Mouse (Mus musculus) limb, embryonic 14.5 days (tissue): ENCODE data around the gene Ptprg. TPM values are rescaled to one million over a fixed set of nuclear protein-coding genes. Genes with fewer than 3 reads are reported as not detected.

ENCODE experiments used
- ATAC-seq: fragments of 200-750 bp; cut with Nextera tagmentation; 2 replicates; pipeline ENCODE4 v1.8.0; 2017; ENCODE audit warnings: low read depth, moderate number of reproducible peaks, moderate TSS enrichment; ENCODE audit not compliant: low FRiP score
- DNase-seq: peaks from one replicate; pipeline ENCODE4 v3.0.0-alpha.2; 2015; ENCODE audit warnings: low spot score
- H3K27ac ChIP-seq: fragments of 300-500 bp; sonication (generic); replicated peaks from 2 replicates; pipeline ENCODE4 v1.5.1; 2014; ENCODE audit warnings: low read depth, mild to moderate bottlenecking, low read length, moderate library complexity, mixed read lengths
- H3K27me3 ChIP-seq: fragments of 300-500 bp; sonication (generic); 2 replicates; pipeline ENCODE4 v1.6.1; 2014; ENCODE audit warnings: low read length, mixed read lengths; ENCODE audit not compliant: control insufficient read depth, insufficient read depth
- H3K36me3 ChIP-seq: fragments of 300-500 bp; sonication (generic); 2 replicates; pipeline ENCODE4 v1.6.1; 2014; ENCODE audit warnings: mild to moderate bottlenecking, low read length, moderate library complexity, mixed read lengths; ENCODE audit not compliant: control insufficient read depth, insufficient read depth
- H3K4me1 ChIP-seq: fragments of 300-500 bp; sonication (generic); 2 replicates; pipeline ENCODE4 v1.6.1; 2014; ENCODE audit warnings: antibody characterized with exemption, low read length, mixed read lengths; ENCODE audit not compliant: control insufficient read depth, insufficient read depth
- H3K4me2 ChIP-seq: fragments of 300-500 bp; sonication (generic); replicated peaks from 2 replicates; pipeline ENCODE4 v1.6.1; 2014; ENCODE audit warnings: low read depth, mild to moderate bottlenecking, low read length, moderate library complexity; ENCODE audit not compliant: severe bottlenecking
- H3K4me3 ChIP-seq: fragments of 300-500 bp; sonication (generic); replicated peaks from 2 replicates; pipeline ENCODE4 v1.5.1; 2014; ENCODE audit warnings: low read length
- H3K9ac ChIP-seq: fragments of 300-500 bp; sonication (generic); 2 replicates; pipeline ENCODE4 v1.6.1; 2014; ENCODE audit warnings: mild to moderate bottlenecking, low read depth, low read length, moderate library complexity; ENCODE audit not compliant: severe bottlenecking
- H3K9me3 ChIP-seq: fragments of 300-500 bp; sonication (generic); 2 replicates; pipeline ENCODE4 v1.6.1; 2016; ENCODE audit warnings: low read length; ENCODE audit not compliant: control insufficient read depth
- POLR2A ChIP-seq: fragments of 200-500 bp; IDR thresholded peaks from 2 replicates; pipeline ENCODE4 v1.8.0; 2012; ENCODE audit warnings: inconsistent platforms, mild to moderate bottlenecking, moderate library complexity, borderline replicate concordance; ENCODE audit not compliant: insufficient read depth, insufficient read length; ENCODE audit errors: extremely low read depth
- WGBS: fragments of 180-500 bp; shearing (Covaris S2); extraction: QIAGEN DNeasy Blood & Tissue Kit; methylation state at CpG from one replicate; pipeline ENCODE4 v1.1.7; 2014; 5-methylcytosine and 5-hydroxymethylcytosine counted together
- polyA plus RNA-seq, 2 experiments: library from polyadenylated mRNA; depleted of rRNA in 1 of 2; stranded (reverse) in 1 of 2; unstranded in 1 of 2; fragments of >200 nt; fragmentation: Nextera tagmentation in 1 of 2; extraction: Ambion mirVana in 1 of 2; gene quantifications; 2 replicates each; pipeline versions ENCODE4 v1.2.1 to v1.2.3; 2012 to 2014

Ptprg gene
- polyA plus RNA-seq, 2 experiments = 25.5 to 28.6 TPM

DNA sequence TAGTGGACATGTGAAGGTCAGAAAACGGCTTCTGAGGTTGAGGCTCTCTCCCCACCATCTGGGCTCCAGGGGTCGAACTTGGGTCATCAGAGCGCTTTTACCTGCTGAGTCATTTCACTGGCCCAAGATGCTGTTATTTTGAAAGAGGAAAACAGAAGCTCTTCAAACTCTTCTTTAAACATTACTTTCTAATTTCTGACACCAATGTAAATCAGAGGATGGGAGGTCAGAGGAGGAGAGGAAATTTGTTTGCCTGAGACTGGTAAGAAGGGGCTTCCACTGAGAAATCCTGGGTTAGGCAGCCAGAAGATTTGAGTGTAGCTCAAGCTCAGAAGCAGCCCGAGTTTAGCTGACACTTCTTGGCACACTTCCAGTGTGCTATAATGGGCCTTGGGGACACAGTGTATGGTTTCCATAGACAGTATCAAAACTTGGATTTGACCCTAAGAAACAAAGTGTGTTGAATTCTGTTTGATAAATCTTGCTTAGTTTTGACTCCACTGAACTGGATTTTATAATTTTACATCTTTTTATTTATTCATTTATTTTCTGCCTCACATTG, 221.2 kb downstream of the Ptprg start:
- ATAC-seq = peak; percentile 56; the same call in 1 of the 2 replicates
- Histone ChIP-seq H3K36me3 (no peaks in the 10 kb centered on the region), H3K4me2 (no peak overlapping the region), H3K9ac (no peak overlapping the region), H3K27ac (0 out of 2 replicates have a peak overlapping the region, but pooled peaks have one; percentile 3), H3K4me1 (peaks cover 24% of the 10 kb centered on the region), H3K9me3 (no peaks in the 10 kb centered on the region), H3K27me3 (no peaks in the 10 kb centered on the region), H3K4me3 (no peak overlapping the region)
- WGBS = 29% methylated on average over 4 of the region's 4 CpGs
- DNase-seq = peak; percentile 77
- TF ChIP-seq POLR2A = no peak

DNA sequence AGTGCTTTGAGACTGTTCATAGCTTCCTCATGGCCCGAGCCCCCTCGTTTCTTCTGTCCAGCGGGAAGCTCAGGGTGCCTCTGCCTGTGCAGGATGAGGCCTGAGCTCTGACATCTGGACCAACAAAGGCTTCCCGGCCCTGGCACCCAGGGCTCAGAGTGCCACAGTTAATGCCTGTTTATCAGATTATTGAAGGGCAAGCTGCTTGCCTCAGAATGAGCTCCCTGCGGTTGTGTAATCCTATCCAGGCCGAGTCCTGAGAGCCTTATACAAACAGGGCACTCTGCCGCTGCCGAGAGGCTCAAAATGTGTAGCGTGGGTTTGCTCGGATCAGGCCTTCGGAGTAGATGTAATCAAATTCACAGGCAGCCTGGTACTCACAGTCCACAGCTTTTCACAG, 221.9 kb downstream of the Ptprg start:
- no peaks in the 10 kb centered on the region for H3K36me3 ChIP-seq
- DNase-seq = no peak
- no peak overlapping the region; the same call in 1 of the 2 replicates for H3K4me2 ChIP-seq
- H3K27ac ChIP-seq = 0 out of 2 replicates have a peak overlapping the region, but pooled peaks have one; percentile 3
- WGBS = 23% methylated on average over 11 of the region's 11 CpGs
- 0 out of 2 replicates have a peak overlapping the region, but pooled peaks have one; percentile 22 for H3K9ac ChIP-seq
- H3K4me1 ChIP-seq = peaks cover 24% of the 10 kb centered on the region
- ATAC-seq = no peak
- no peak for TF ChIP-seq POLR2A
- no peak overlapping the region for H3K4me3 ChIP-seq
- H3K27me3 ChIP-seq = no peaks in the 10 kb centered on the region
- H3K9me3 ChIP-seq = no peaks in the 10 kb centered on the region

DNA sequence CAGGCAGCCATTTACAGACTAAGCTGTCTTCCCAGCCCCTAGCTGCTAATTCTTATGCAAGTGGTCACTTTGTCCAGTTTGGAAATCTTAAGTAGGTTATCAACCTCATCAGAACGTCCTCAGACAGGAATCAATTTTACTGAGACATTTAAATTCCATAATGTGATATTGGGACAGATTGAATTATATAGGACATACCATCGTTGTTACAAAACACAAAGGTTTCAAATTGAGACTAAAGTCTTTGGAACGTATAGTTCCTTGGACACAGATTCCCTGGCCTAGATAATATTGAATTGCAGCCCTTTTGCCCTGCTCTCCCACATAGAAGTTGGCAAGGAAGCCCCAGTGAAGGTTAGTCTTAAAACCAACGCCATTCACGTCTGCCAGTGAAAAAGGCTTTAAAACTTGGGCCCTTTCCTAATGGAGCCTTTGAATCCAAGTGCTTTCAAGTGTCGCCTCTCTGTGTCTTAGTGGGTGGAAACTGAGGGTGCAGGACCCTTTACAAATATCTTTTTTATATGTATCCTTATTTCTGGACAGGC, 222.7 kb downstream of the Ptprg start:
- 76% methylated on average over 6 of the region's 6 CpGs for WGBS
- no peak for DNase-seq
- H3K27ac ChIP-seq = no peak overlapping the region

DNA sequence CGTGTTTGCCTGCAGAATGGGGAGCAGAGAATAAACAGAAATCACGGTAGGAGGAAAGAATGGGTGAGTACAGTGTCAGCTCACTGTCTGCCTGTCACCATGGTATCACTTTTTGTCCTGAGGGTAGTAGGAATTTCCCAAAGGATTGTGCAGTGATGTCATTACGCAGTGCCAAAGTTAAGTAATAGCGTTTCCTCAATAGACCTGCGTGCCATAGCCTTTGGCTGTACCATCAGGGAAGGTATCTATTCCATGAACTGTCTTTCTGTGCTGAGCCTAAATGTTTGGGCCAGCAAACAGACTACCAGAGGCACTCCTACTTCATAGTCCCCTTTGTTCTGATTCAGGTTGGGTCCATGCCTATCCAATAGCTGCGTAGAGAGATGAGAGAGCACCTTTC, 223.2 kb downstream of the Ptprg start:
- no peak overlapping the region for H3K27ac ChIP-seq

More for the DNA sequence above, 222.7 kb downstream of the Ptprg start:
- no peak for ATAC-seq
- Histone ChIP-seq H3K9me3 (no peaks in the 10 kb centered on the region), H3K4me2 (no peak overlapping the region), H3K9ac (no peak overlapping the region), H3K4me1 (peaks cover 21% of the 10 kb centered on the region), H3K4me3 (no peak overlapping the region), H3K27me3 (no peaks in the 10 kb centered on the region), H3K36me3 (no peaks in the 10 kb centered on the region)
- TF ChIP-seq POLR2A = no peak

DNA sequence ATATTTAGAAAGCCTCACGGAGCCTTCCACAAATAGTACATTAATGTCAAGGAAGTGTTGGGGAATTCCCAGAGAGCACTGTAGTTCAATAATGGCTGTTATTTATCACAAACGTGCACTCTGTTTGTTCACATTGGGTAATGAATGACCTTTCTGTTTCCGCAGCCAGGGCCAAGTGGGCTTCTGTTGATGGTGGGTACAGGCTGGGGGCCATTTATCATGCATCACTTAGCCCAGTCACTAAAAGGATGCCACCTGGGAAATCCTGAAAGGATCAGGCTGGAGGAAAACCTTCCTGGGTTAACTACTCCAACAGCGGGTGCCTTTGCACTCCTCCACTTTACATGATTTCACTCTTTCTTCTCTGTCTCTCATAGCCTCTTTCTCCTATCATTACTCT, 237.9 kb downstream of the Ptprg start:
- no peak for TF ChIP-seq POLR2A
- DNase-seq = no peak
- Histone ChIP-seq H3K36me3 (no peaks in the 10 kb centered on the region), H3K27me3 (no peaks in the 10 kb centered on the region), H3K27ac (no peak overlapping the region), H3K9me3 (no peaks in the 10 kb centered on the region), H3K4me1 (no peaks in the 10 kb centered on the region), H3K4me2 (no peak overlapping the region), H3K4me3 (no peak overlapping the region), H3K9ac (no peak overlapping the region)
- no peak for ATAC-seq
- WGBS = 71% methylated on average over 4 of the region's 4 CpGs

More for the DNA sequence above, 223.2 kb downstream of the Ptprg start:
- Histone ChIP-seq H3K9ac (no peak overlapping the region), H3K4me2 (no peak overlapping the region), H3K36me3 (no peaks in the 10 kb centered on the region), H3K4me1 (peaks cover 21% of the 10 kb centered on the region), H3K27me3 (no peaks in the 10 kb centered on the region), H3K9me3 (no peaks in the 10 kb centered on the region), H3K4me3 (no peak overlapping the region)
- TF ChIP-seq POLR2A = no peak
- 92% methylated on average over 6 of the region's 6 CpGs for WGBS
- no peak for ATAC-seq
- no peak for DNase-seq
